Mouse (Mus musculus) layer of hippocampus, adult 11-12 months (tissue): ENCODE data around the gene Derl3.
"Not testable (repeated sequence)": the region's sequence is repeated elsewhere in the genome, so short reads cannot be mapped to it uniquely, and the experiment has no call there.

Experiments
- DNase-seq: peaks from one replicate; pipeline ENCODE4 v3.0.0; 2022; ENCODE audit warnings: low spot score

Gene Derl3

GRCm38 (mm10) chr10:75893089-75893750 is at the start of gene Derl3:
Gene Derl3 (plus strand): TSS chr10:75893413.
- peak; percentile 98 for DNase-seq

- not testable (repeated sequence) for DNase-seq
Measured at GRCm38 (mm10) chr10:75843898-75844297, 49.3 kb upstream of the Derl3 start.

DNA sequence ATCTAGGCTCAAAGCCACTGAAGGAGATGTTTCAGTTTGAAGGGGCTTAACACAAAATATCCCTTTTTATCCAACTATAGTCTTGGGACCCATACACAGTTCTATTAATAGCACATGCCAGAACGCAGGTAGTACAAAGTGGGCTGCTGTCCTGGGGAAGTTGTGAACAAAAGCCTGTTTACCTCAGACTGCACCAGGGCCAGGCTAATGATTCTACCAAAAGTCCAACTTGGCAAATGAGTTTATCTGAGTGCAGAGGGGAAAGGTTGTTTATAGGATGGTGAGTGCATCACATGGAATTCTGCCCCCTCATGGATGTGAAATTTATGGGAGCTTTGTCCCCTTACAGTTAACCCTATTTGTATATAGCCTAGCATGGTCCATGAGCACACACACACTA is 48.4 kb upstream of the Derl3 start:
- no peak for DNase-seq

DNA sequence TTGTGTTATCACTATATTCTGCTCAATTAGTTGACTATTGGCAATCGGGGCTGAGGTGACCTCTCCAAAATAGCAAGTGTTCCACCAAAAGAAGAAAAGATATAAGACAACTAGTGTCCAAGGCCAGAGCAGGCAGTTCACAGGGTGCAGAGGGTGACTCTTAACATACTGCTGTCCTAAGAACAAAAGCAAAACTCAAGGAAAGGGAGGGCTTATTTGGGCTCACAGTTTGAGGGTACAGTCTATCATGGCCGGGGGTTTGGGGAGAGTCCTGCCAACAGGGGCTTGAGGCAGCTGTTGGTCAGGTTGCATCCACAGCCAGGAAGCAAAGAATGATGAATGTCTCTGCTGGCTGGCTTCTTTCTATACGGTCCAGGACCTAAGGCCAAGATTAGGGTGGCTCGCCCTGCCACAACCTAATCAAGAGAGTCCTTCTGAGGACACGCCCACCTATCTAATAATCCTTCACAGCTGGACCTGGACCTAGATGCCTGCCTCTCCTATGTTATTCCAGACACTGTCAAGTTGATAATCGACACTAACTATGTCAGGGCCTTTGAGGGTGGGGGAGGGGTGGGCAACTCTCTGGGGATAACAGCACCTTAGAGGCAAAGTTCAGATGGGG is 47.8 kb upstream of the Derl3 start:
- no peak for DNase-seq

DNA sequence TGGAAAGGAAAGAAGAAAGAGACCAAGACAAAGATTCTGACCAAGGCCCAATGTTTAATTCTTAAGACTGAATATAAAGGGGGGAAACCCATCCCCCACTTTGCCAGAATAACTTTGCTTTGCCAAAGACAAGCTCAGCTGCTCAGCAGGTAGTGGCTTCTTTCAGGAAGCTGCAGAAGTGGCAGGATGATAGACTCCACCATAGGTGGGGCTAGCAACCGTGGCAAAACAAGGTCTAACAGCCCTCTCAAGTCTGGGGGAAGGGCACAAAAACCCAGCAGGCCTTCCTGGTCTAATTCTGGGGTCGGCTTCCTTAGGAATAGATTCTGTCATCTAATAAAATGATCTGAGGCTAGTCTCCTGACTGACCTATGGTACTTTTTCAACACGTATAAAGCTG is 44.8 kb upstream of the Derl3 start:
- DNase-seq, result no peak

- no peak for DNase-seq
Measured at GRCm38 (mm10) chr10:75851076-75851475, 42.1 kb upstream of the Derl3 start.

- DNase-seq, result no peak
Measured at GRCm38 (mm10) chr10:75851681-75852080, 41.5 kb upstream of the Derl3 start.

DNA sequence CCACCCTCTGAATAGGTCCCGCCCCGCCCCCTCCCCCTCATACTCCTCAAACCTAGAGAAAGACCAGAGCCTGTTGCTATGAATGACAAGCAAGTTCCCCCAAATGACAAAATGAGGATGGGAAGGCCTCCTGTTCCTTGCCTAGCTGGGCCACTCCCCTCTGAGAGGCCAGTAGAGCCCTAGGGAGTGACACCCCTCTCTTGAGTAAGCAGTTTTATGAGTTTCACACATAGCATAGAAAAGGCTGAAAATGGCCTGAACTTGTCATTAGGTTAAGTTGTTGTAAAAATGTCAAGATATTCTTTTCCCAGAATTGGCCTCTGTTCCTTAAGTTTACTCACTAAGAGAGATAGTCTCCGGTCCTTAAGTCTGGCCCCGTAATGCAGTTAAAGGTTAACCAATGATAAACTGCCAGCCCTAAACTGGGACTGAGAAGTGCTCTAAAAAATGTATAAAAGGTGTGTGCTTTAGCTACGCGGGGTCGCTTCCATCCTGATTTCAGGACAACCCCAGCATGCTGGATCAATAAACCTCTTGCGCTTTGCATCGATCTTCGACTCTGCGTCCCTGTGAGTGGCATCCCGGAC is 40.6 kb upstream of the Derl3 start:
- DNase-seq, result no peak

- peak; percentile 91 for DNase-seq
Measured at GRCm38 (mm10) chr10:75853452-75853851, 39.8 kb upstream of the Derl3 start.

- no peak for DNase-seq
Measured at GRCm38 (mm10) chr10:75854096-75854495, 39.1 kb upstream of the Derl3 start.

DNA sequence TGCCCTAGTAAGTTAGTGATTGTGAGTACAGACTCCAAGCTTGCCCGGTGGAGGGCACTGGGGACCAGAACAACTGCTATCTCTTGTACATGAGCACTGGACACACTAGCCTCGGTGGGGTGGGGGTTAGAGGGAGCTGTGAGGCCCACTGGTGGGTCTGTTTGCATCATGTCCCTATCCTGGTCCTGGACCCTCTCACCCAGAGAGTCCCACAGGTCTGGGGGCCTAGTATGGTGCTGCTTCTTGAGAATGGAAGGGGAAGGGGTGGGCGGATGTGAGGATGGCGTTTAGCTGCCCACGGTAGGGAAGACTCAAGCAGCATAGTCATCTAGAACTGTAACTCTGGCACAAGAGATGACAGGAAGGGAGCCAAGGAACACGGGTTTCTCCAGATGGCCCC is 38.4 kb upstream of the Derl3 start:
- no peak for DNase-seq

DNA sequence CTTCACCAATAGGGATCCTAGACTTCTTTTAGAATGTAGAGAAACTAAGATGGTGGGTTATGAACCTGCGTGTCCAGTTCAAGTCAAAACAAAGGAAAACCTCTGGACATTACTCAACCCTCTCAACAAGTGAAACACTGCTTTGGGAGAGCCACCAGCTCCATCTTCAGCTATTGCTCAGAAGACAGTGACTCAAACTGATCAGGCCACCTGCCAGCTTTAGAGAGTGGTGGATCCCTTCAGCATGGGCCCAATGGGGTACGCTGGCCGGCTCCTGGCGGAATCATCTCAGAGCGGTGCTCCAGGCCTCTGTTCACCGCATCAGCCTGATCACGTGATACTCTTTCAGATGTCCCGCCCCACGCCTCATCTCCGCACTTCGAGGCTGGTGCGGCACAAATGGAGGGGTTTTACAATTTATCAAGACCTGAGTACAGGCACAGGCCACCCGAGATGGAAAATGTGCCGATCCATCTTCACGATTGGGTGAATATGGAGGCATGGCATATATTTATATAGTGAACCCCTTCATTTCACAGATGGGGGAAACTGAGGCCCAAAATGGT is 37.7 kb upstream of the Derl3 start:
- no peak for DNase-seq

- DNase-seq, result no peak
Measured at GRCm38 (mm10) chr10:75856155-75856907, 36.9 kb upstream of the Derl3 start.

DNA sequence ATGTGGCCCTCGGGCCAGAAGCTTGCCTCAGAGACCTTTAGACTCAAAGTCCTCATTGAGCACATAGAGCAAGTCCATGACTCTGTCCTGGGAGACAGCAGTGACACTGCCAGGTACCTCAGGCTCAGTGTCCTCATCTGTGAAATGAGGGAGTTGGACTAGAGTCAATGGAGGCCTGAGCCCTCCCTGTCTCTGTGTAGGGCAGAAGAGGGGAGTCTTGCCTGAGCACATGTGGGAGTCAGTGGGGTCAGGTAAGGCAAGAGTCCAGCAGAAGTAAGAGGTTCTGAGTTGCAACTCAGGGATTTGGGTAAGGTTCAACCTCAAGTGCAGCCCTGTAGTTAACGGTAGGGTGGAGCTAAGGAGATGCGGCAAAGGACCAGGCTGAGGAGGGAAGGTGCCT is 36.2 kb upstream of the Derl3 start:
- DNase-seq, result no peak

- no peak for DNase-seq
Measured at GRCm38 (mm10) chr10:75857598-75857997, 35.6 kb upstream of the Derl3 start.

GRCm38 (mm10) chr10:75859107-75859746 is 34.0 kb upstream of the Derl3 start:
- DNase-seq, result peak; percentile 47

- peak; percentile 85 for DNase-seq
Measured at GRCm38 (mm10) chr10:75859786-75860470, 33.3 kb upstream of the Derl3 start, which contains the start of gene Mif. Gene Mif (minus strand): TSS chr10:75860240.

- DNase-seq, result peak; percentile 29
Measured at GRCm38 (mm10) chr10:75860746-75861145, 32.5 kb upstream of the Derl3 start.

DNA sequence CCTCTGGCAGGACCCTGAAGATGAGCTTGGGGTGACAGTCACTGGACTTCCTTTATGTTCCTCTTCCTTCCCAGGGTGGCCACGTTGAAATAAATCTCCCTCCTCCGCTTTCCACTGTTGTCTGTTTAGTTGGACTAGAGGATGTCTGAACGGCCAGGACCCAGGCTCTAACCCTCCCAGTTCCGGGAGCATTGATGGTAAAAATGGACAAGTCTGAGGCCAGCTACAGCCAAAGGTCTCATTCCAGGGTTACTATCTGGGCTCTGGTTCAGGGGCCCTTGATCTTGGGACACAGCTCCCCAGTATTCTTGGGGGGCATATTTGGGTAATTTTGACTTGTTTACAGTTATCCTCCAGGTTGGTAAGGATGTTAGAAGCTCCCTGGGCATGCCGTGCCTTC is 31.6 kb upstream of the Derl3 start:
- no peak for DNase-seq

GRCm38 (mm10) chr10:75872025-75872914 is 20.9 kb upstream of the Derl3 start:
- no peak for DNase-seq
